ENCODE assay signal across 9 mouse cellular contexts in genomic region chr10:111559341-111560246, GRCm38 (mm10). TPM values are rescaled to one million over a fixed set of nuclear protein-coding genes. Genes with fewer than 3 reads are reported as not detected.
DNase-seq lines count a peak whose midpoint lies in the region; ATAC-seq and TF ChIP-seq lines count a peak whose summit lies in the region.
"Had no signal": no experiment of that assay in that cellular context is flagged by ENCODE, and none has a peak within 500 bp of the region (broad histone marks: within the 10 kb centered on the region; RNA-seq: fewer than 3 reads in every experiment).

No protein-coding gene starts in this region.

- WGBS in embryonic facial prominence, embryonic 14.5 days, result 51% methylated on average over 17 of the region's 17 CpGs
- 68% methylated on average over 17 of the region's 17 CpGs for WGBS in embryonic facial prominence, embryonic 10.5 days
- 50% methylated on average over 17 of the region's 17 CpGs for WGBS in liver, postnatal 0 days (ENCODE audit: insufficient replicate concordance)
- WGBS in liver, embryonic 12.5 days (ENCODE audit: insufficient replicate concordance), result 57% methylated on average over 17 of the region's 17 CpGs
- 40% methylated on average over 17 of the region's 17 CpGs for WGBS in intestine, embryonic 15.5 days

- H3K4me1 ChIP-seq in embryonic facial prominence, embryonic 14.5 days (ENCODE audit: control insufficient read depth, insufficient read depth, low read length), result peaks cover 6% of the 10 kb centered on the region
- peaks cover 36% of the 10 kb centered on the region for H3K4me1 ChIP-seq in embryonic facial prominence, embryonic 10.5 days
- peaks cover 14% of the 10 kb centered on the region for H3K4me1 ChIP-seq in liver, postnatal 0 days (ENCODE audit: insufficient read depth)
- peaks cover 32% of the 10 kb centered on the region for H3K4me1 ChIP-seq in liver, embryonic 12.5 days
- H3K4me1 ChIP-seq in intestine, embryonic 15.5 days (replicated peaks), result peaks cover 17% of the 10 kb centered on the region

- no peak overlapping the region for H3K4me3 ChIP-seq in embryonic facial prominence, embryonic 14.5 days (ENCODE audit: low read depth, low read length)
- no peak overlapping the region for H3K4me3 ChIP-seq in embryonic facial prominence, embryonic 10.5 days
- H3K4me3 ChIP-seq in liver, postnatal 0 days (ENCODE audit: low read depth, low read length), result no peak overlapping the region
- no peak overlapping the region for H3K4me3 ChIP-seq in liver, embryonic 12.5 days
- H3K4me3 ChIP-seq in intestine, embryonic 15.5 days (replicated peaks), result no peak overlapping the region
- H3K4me3 ChIP-seq: forebrain, embryonic 10.5 days had no signal

- no peak overlapping the region for H3K27ac ChIP-seq in embryonic facial prominence, embryonic 14.5 days (replicated peaks; ENCODE audit: low read depth, low read length)
- no peak overlapping the region for H3K27ac ChIP-seq in embryonic facial prominence, embryonic 10.5 days (replicated peaks)
- H3K27ac ChIP-seq in liver, postnatal 0 days (ENCODE audit: low read depth), result no peak overlapping the region
- no peak overlapping the region for H3K27ac ChIP-seq in liver, embryonic 12.5 days
- no peak overlapping the region; the same call in 1 of the 2 replicates for H3K27ac ChIP-seq in intestine, embryonic 15.5 days
- H3K27ac ChIP-seq: forebrain, embryonic 10.5 days had no signal

- TF ChIP-seq EP300 in liver, postnatal 0 days (IDR thresholded peaks at IDR 0.05; ENCODE audit: low read depth), result no peak

- H3K27me3 ChIP-seq in embryonic facial prominence, embryonic 14.5 days (replicated peaks; ENCODE audit: control insufficient read depth, insufficient read depth, low read length), result no peaks in the 10 kb centered on the region
- H3K27me3 ChIP-seq in embryonic facial prominence, embryonic 10.5 days (replicated peaks; ENCODE audit: low read depth, poor library complexity, severe bottlenecking), result no peaks in the 10 kb centered on the region
- H3K27me3 ChIP-seq in liver, postnatal 0 days (ENCODE audit: insufficient read depth, low read length), result no peaks in the 10 kb centered on the region
- no peaks in the 10 kb centered on the region for H3K27me3 ChIP-seq in liver, embryonic 12.5 days (replicated peaks)
- no peaks in the 10 kb centered on the region for H3K27me3 ChIP-seq in intestine, embryonic 15.5 days (replicated peaks)

- H3K9me3 ChIP-seq in embryonic facial prominence, embryonic 14.5 days (ENCODE audit: control insufficient read depth, low read length), result no peaks in the 10 kb centered on the region
- H3K9me3 ChIP-seq in embryonic facial prominence, embryonic 10.5 days, result no peaks in the 10 kb centered on the region
- H3K9me3 ChIP-seq in liver, postnatal 0 days (ENCODE audit: low read length), result no peaks in the 10 kb centered on the region
- H3K9me3 ChIP-seq in liver, embryonic 12.5 days (replicated peaks), result no peaks in the 10 kb centered on the region
- no peaks in the 10 kb centered on the region for H3K9me3 ChIP-seq in intestine, embryonic 15.5 days
- H3K9me3 ChIP-seq: forebrain, embryonic 10.5 days had no signal

- H3K36me3 ChIP-seq in embryonic facial prominence, embryonic 14.5 days (ENCODE audit: control insufficient read depth, insufficient read depth, low read length), result no peaks in the 10 kb centered on the region
- H3K36me3 ChIP-seq in embryonic facial prominence, embryonic 10.5 days (replicated peaks), result no peaks in the 10 kb centered on the region
- H3K36me3 ChIP-seq in liver, postnatal 0 days (replicated peaks; ENCODE audit: insufficient read depth, low read length), result no peaks in the 10 kb centered on the region
- no peaks in the 10 kb centered on the region for H3K36me3 ChIP-seq in liver, embryonic 12.5 days
- H3K36me3 ChIP-seq in intestine, embryonic 15.5 days, result no peaks in the 10 kb centered on the region
- H3K36me3 ChIP-seq: forebrain, embryonic 10.5 days had no signal

- TF ChIP-seq CTCF in liver, postnatal 0 days (IDR thresholded peaks at IDR 0.05; ENCODE audit: low read depth), result no peak

- no peak for DNase-seq in embryonic facial prominence, embryonic 14.5 days (ENCODE audit: low spot score)
- DNase-seq in embryonic facial prominence, embryonic 10.5 days (ENCODE audit: low spot score), result no peak
- DNase-seq in liver, postnatal 0 days, result no peak
- DNase-seq in thymus, postnatal 0 days (ENCODE audit: low spot score), result peak; percentile 75
- no peak for DNase-seq in gastrocnemius, postnatal 4 days (ENCODE audit: low spot score in 2 of 2)

- no peak overlapping the region for H3K4me2 ChIP-seq in embryonic facial prominence, embryonic 14.5 days (ENCODE audit: low read depth, low read length)
- no peak overlapping the region for H3K4me2 ChIP-seq in liver, postnatal 0 days (ENCODE audit: low read depth, low read length)
- no peak overlapping the region for H3K4me2 ChIP-seq in liver, embryonic 12.5 days
- H3K4me2 ChIP-seq in intestine, embryonic 15.5 days (replicated peaks), result no peak overlapping the region

- no peak overlapping the region for H3K9ac ChIP-seq in embryonic facial prominence, embryonic 14.5 days (ENCODE audit: low read depth, low read length)
- no peak overlapping the region for H3K9ac ChIP-seq in liver, postnatal 0 days (replicated peaks)
- no peak overlapping the region for H3K9ac ChIP-seq in liver, embryonic 12.5 days
- no peak overlapping the region for H3K9ac ChIP-seq in intestine, embryonic 15.5 days

- peak; percentile 47 for ATAC-seq in embryonic facial prominence, embryonic 14.5 days (ENCODE audit: low read depth)
- 0 out of 2 replicates have a peak, but pooled peaks have one; percentile 17 for ATAC-seq in liver, postnatal 0 days
- ATAC-seq in liver, embryonic 12.5 days, result no peak
- ATAC-seq in intestine, embryonic 15.5 days, result peak; percentile 87
- ATAC-seq in megakaryocyte, adult 5-6 weeks (ENCODE audit: poor library complexity, severe bottlenecking), result no peak

RNA-seq across cellular contexts. Expression of gene Phlda1, which starts 53.5 kb away (rescaled TPM):
- polyA plus RNA-seq in embryonic facial prominence, embryonic 14.5 days (2014; fragmentation: Nextera tagmentation; extraction: Ambion mirVana), result 36.2 and 43.6 TPM in 2 replicates
- polyA plus RNA-seq in embryonic facial prominence, embryonic 10.5 days (2016; fragmentation: Nextera tagmentation; extraction: Ambion mirVana), result 34.0 and 38.4 TPM in 2 replicates
- 29.6 and 32.1 TPM in 2 replicates for polyA plus RNA-seq in liver, postnatal 0 days (2015; fragmentation: Nextera tagmentation; extraction: Ambion mirVana)
- 6.5 and 7.4 TPM in 2 replicates for polyA plus RNA-seq in liver, embryonic 12.5 days (2016; fragmentation: Nextera tagmentation; extraction: Ambion mirVana)
- 38.6 and 43.2 TPM in 2 replicates for polyA plus RNA-seq in intestine, embryonic 15.5 days (2015; fragmentation: Nextera tagmentation; extraction: Ambion mirVana)
- 61.1 and 64.1 TPM in 2 replicates for polyA plus RNA-seq in thymus, postnatal 0 days (2015; fragmentation: Nextera tagmentation; extraction: Ambion mirVana)
- total RNA-seq in megakaryocyte, adult 5-6 weeks (2015), result 8.6 and 9.1 TPM in 2 replicates
- 0.84 and 1.2 TPM in 2 replicates for total RNA-seq in megakaryocyte, adult 5-6 weeks (2017)
- total RNA-seq in gastrocnemius, postnatal 4 days (2021), result 10 to 100 TPM; 13.5 to 13.6 TPM

Comparison
In these comparisons a context has a peak if more than half of its experiments do, and no peak if none do; other contexts are left out.
1. ATAC-seq: peak in embryonic facial prominence, embryonic 14.5 days (single experiment), liver, postnatal 0 days (single experiment) and intestine, embryonic 15.5 days (single experiment); none in liver, embryonic 12.5 days (single experiment) and megakaryocyte, adult 5-6 weeks (single experiment).